Mouse (Mus musculus): ENCODE results near the gene Cish.
A peak's percentile ranks its signal among the peaks of the same experiment; 100 is the strongest.

The Cish gene

GRCm38 (mm10) chr9:107277603-107278002 is 18.2 kb upstream of the Cish start:
- no peak for DNase-seq (ENCODE audit: low spot score)

- no peak for DNase-seq (ENCODE audit: low spot score)
These were observed 17.7 kb upstream of the Cish start for GRCm38 (mm10) chr9:107278126-107278525.

- no peak for DNase-seq (ENCODE audit: low spot score)
These were observed 17.1 kb upstream of the Cish start for GRCm38 (mm10) chr9:107278527-107279377.

- DNase-seq (ENCODE audit: low spot score) = no peak
These were observed 16.2 kb upstream of the Cish start for GRCm38 (mm10) chr9:107279378-107280321.

- no peak for DNase-seq (ENCODE audit: low spot score)
These were observed 15.4 kb upstream of the Cish start for GRCm38 (mm10) chr9:107280322-107281027.

GRCm38 (mm10) chr9:107281241-107281987 is 14.4 kb upstream of the Cish start:
- DNase-seq (ENCODE audit: low spot score) = no peak

GRCm38 (mm10) chr9:107282951-107283350 is 12.9 kb upstream of the Cish start:
- no peak for DNase-seq (ENCODE audit: low spot score)

- DNase-seq (ENCODE audit: low spot score) = no peak
These were observed 10.8 kb upstream of the Cish start for GRCm38 (mm10) chr9:107285009-107285408.

- no peak for DNase-seq (ENCODE audit: low spot score)
These were observed 8.5 kb upstream of the Cish start for GRCm38 (mm10) chr9:107287294-107287693.

- DNase-seq (ENCODE audit: low spot score) = no peak
These were observed 7.6 kb upstream of the Cish start for GRCm38 (mm10) chr9:107288105-107288650.

- no peak for DNase-seq (ENCODE audit: low spot score)
These were observed 7.1 kb upstream of the Cish start for GRCm38 (mm10) chr9:107288711-107289110.

- peak; percentile 69 for DNase-seq (ENCODE audit: low spot score)
These were observed 6.4 kb upstream of the Cish start, which contains the start of gene Mapkapk3 for GRCm38 (mm10) chr9:107289211-107290076. Gene Mapkapk3 (minus strand): TSS chr9:107289877.

- peak; percentile 84 for DNase-seq (ENCODE audit: low spot score)
These were observed 4.9 kb upstream of the Cish start for GRCm38 (mm10) chr9:107290897-107291296.

GRCm38 (mm10) chr9:107294249-107294648 is 1.6 kb upstream of the Cish start:
- peak; percentile 73 for DNase-seq (ENCODE audit: low spot score)

- no peak for DNase-seq (ENCODE audit: low spot score)
These were observed 210 bp upstream of the Cish start for GRCm38 (mm10) chr9:107295616-107296015.

GRCm38 (mm10) chr9:107296041-107296440 is 215 bp downstream of the Cish start:
- DNase-seq (ENCODE audit: low spot score) = no peak

- DNase-seq (ENCODE audit: low spot score) = peak; percentile 92
These were observed 707 bp downstream of the Cish start for GRCm38 (mm10) chr9:107296501-107296965.

GRCm38 (mm10) chr9:107297059-107297458 is 1.2 kb downstream of the Cish start:
- no peak for DNase-seq (ENCODE audit: low spot score)

- no peak for DNase-seq (ENCODE audit: low spot score)
These were observed 1.8 kb downstream of the Cish start for GRCm38 (mm10) chr9:107297658-107298057.

Measured in layer of hippocampus, adult 11-12 months (tissue).